ENCODE assay signal across 19 mouse cellular contexts in genomic region chr11:35607191-35607590, GRCm38 (mm10).
A peak's percentile ranks its signal among the peaks of the same experiment; 100 is the strongest.
DNase-seq lines count a peak whose midpoint lies in the region; TF ChIP-seq lines count a peak whose summit lies in the region.
"Had no signal": no experiment of that assay in that cellular context is flagged by ENCODE, and none has a peak within 500 bp of the region (broad histone marks: within the 10 kb centered on the region; RNA-seq: fewer than 3 reads in every experiment).

No protein-coding gene starts in this region.

- TF ChIP-seq CTCF in left cerebral cortex, adult 2 months (IDR thresholded peaks at IDR 0.05), result no peak

- peak overlapping the region; percentile 84 for H3K27ac ChIP-seq in left cerebral cortex, adult 2 months
- H3K27ac ChIP-seq: forebrain, embryonic 13.5 days; heart, embryonic 10.5 days had no signal

- H3K4me3 ChIP-seq in left cerebral cortex, adult 2 months, result no peak overlapping the region
- H3K4me3 ChIP-seq: forebrain, embryonic 13.5 days; heart, embryonic 10.5 days had no signal

- intact Hi-C loops in left cerebral cortex, adult 2 months (cut with DNase I), result no loop called here

- peak; percentile 53 for DNase-seq in layer of hippocampus, adult 11-12 months (ENCODE audit: low spot score)
- no peak for DNase-seq in layer of hippocampus, postnatal 25 days (ENCODE audit: extremely low spot score in 1 of 2, low spot score in 1 of 2)
- peak; percentile 43 for DNase-seq in right cerebral cortex, postnatal 25 days
- no peak for DNase-seq in right cerebral cortex, postnatal 10 days (ENCODE audit: low spot score in 2 of 2)
- DNase-seq in left cerebral cortex, adult 2 months (ENCODE audit: extremely low spot score in 1 of 2, low spot score in 2 of 2), result peak in 1 of 2 experiments; percentile 33
- no peak for DNase-seq in lung, postnatal 4 days
- no peak for DNase-seq in adrenal gland, adult (ENCODE audit: inconsistent age in 2 of 2, low spot score in 1 of 2)
- DNase-seq: adrenal gland, adult 8-10 months; cerebellum, adult 8-10 months; embryo, embryonic 11 days; gastrocnemius, postnatal 36 days; heart, postnatal 36 days; kidney, adult 8-10 months; kidney, postnatal 4 days; lung, postnatal 14 days; spleen, adult 18-20 months; thymus, postnatal 36 days had no signal

Comparison
In these comparisons a context has a peak if more than half of its experiments do, and no peak if none do; other contexts are left out.
1. DNase-seq: peak in layer of hippocampus, adult 11-12 months (single experiment) and right cerebral cortex, postnatal 25 days (single experiment); none in layer of hippocampus, postnatal 25 days (0 of 2), right cerebral cortex, postnatal 10 days (0 of 2), lung, postnatal 4 days (0 of 2) and adrenal gland, adult (0 of 2).